Mouse (Mus musculus) ES-E14 (cell line): ENCODE data around the gene Cmtm5. TPM values are rescaled to one million over a fixed set of nuclear protein-coding genes. Genes with fewer than 3 reads are reported as not detected.

Source experiments
- DNase-seq: peaks from one replicate; pipeline ENCODE4 v3.0.0-alpha.2; 2013; ENCODE audit warnings: low read depth, low spot score
- H3K27ac ChIP-seq: 2 replicates; pipeline ENCODE4 v1.5.1; 2012; ENCODE audit warnings: low read depth, mild to moderate bottlenecking, low read length, moderate library complexity, mixed read lengths; ENCODE audit not compliant: poor library complexity, insufficient read depth, severe bottlenecking
- H3K36me3 ChIP-seq: 2 replicates; pipeline ENCODE4 v1.6.1; 2012; ENCODE audit warnings: mild to moderate bottlenecking, low read length, moderate library complexity, mixed read lengths; ENCODE audit not compliant: control insufficient read depth, poor library complexity, insufficient read depth, severe bottlenecking
- H3K4me1 ChIP-seq, 2 experiments: fragments of 150-350 bp in 1 of 2; sonication (generic) in 1 of 2; 2 replicates each; pipeline ENCODE4 v1.6.1; 2012; ENCODE audit warnings: low read length in 2 of 2, mild to moderate bottlenecking in 1 of 2, mixed read lengths in 1 of 2; ENCODE audit not compliant: control insufficient read depth in 2 of 2, insufficient read depth in 2 of 2, poor library complexity in 1 of 2
- H3K4me3 ChIP-seq, 2 experiments: fragments of 150-350 bp in 1 of 2; sonication (generic) in 1 of 2; 2 replicates each; pipeline ENCODE4 v1.5.1; 2012; ENCODE audit warnings: low read length in 2 of 2, low read depth in 1 of 2, mild to moderate bottlenecking in 1 of 2, mixed read lengths in 1 of 2; ENCODE audit not compliant: insufficient read depth in 1 of 2, poor library complexity in 1 of 2, severe bottlenecking in 1 of 2
- H3K9ac ChIP-seq: 2 replicates; pipeline ENCODE4 v1.6.1; 2012; ENCODE audit warnings: low read depth, mild to moderate bottlenecking, low read length, mixed read lengths; ENCODE audit not compliant: poor library complexity, insufficient read depth, severe bottlenecking
- H3K9me3 ChIP-seq: fragments of 150-350 bp; sonication (generic); 2 replicates; pipeline ENCODE4 v1.6.1; 2012; ENCODE audit warnings: low read depth, mild to moderate bottlenecking, low read length; ENCODE audit not compliant: control insufficient read depth, insufficient read depth
- CHD2 ChIP-seq: IDR thresholded peaks from 2 replicates; pipeline ENCODE4 v1.6.1; 2014; ENCODE audit warnings: mild to moderate bottlenecking, low read depth, low read length, inconsistent platforms
- HCFC1 ChIP-seq: IDR thresholded peaks from 2 replicates; pipeline ENCODE4 v1.6.1; 2012; ENCODE audit warnings: low read length, inconsistent platforms, borderline replicate concordance; ENCODE audit not compliant: insufficient read depth
- MAFK ChIP-seq: IDR thresholded peaks from 2 replicates; pipeline ENCODE4 v1.6.1; 2014; ENCODE audit warnings: mild to moderate bottlenecking, low read depth, low read length, inconsistent platforms; ENCODE audit not compliant: insufficient read depth
- ZC3H11A ChIP-seq: IDR thresholded peaks from 2 replicates; pipeline ENCODE4 v1.6.1; 2012; ENCODE audit warnings: low read depth, mild to moderate bottlenecking, inconsistent platforms, low read length, borderline replicate concordance
- ZNF384 ChIP-seq: IDR thresholded peaks from 2 replicates; pipeline ENCODE4 v1.6.1; 2012; ENCODE audit warnings: low read depth, low read length, inconsistent platforms
- in situ Hi-C, 2 experiments: fragments of 600-800 bp; cut with MboI; formaldehyde crosslinking; loops; one replicate each; pipeline ENCODE4 v1.15.1; 2025; ENCODE audit warnings: low sequenced_read_pairs in 2 of 2, inconsistent platforms in 1 of 2; ENCODE audit not compliant: unreplicated experiment in 2 of 2
- total RNA-seq: library from RNA; depleted of rRNA; stranded (reverse); fragments of 300-350 nt; gene quantifications from 2 replicates; pipeline ENCODE4 v1.2.3, GENCODE M21; 2012

Cmtm5 gene
- total RNA-seq, 1 experiment: not detected

GRCm38 (mm10) chr14:54897445-54897844, 38.6 kb upstream of the Cmtm5 start:
- in situ Hi-C loops: loop anchor here in 1 of 2 experiments (10.0 kb wide), 1 partner anchor 187 kb away; no protein-coding TSS in a partner anchor
- H3K9ac ChIP-seq: no peak overlapping the region
- no peak overlapping the region for H3K27ac ChIP-seq
- H3K36me3 ChIP-seq: peaks cover 18% of the 10 kb centered on the region
- H3K9me3 ChIP-seq: no peaks in the 10 kb centered on the region
- TF ChIP-seq MAFK (no peak), HCFC1 (no peak), ZNF384 (no peak), ZC3H11A (no peak), CHD2 (no peak)
- no peak overlapping the region for H3K4me3 ChIP-seq
- H3K4me1 ChIP-seq: peaks cover 3 to 7% of the 10 kb centered on the region in 2 experiments; a peak in 3 of 4 replicates
- DNase-seq: no peak

GRCm38 (mm10) chr14:54900383-54900782, 35.7 kb upstream of the Cmtm5 start:
- Histone ChIP-seq H3K4me1 (peaks cover 3 to 7% of the 10 kb centered on the region in 2 experiments; a peak in 3 of 4 replicates), H3K9ac (no peak overlapping the region), H3K4me3 (no peak overlapping the region), H3K27ac (no peak overlapping the region), H3K36me3 (peaks cover 18% of the 10 kb centered on the region), H3K9me3 (no peaks in the 10 kb centered on the region)
- no peak for DNase-seq
- in situ Hi-C loops: loop anchor here in 1 of 2 experiments (10.0 kb wide), 1 partner anchor 114 kb away; the partner anchor contains the start of gene Ngdn
- no peak for TF ChIP-seq HCFC1
- TF ChIP-seq ZC3H11A: peak; percentile 48; the same call in 1 of the 2 replicates

GRCm38 (mm10) chr14:54903641-54904040, 32.4 kb upstream of the Cmtm5 start:
- H3K4me1 ChIP-seq: peaks cover 0 to 2% of the 10 kb centered on the region in 2 experiments; a peak in 1 of 4 replicates
- peaks cover 6% of the 10 kb centered on the region for H3K36me3 ChIP-seq
- no peaks in the 10 kb centered on the region for H3K9me3 ChIP-seq
- DNase-seq: no peak
- in situ Hi-C loops: loop anchor here in 1 of 2 experiments (10.0 kb wide), 1 partner anchor 111 kb away; the partner anchor contains the start of gene Ngdn
- H3K4me3 ChIP-seq: no peak overlapping the region
- H3K9ac ChIP-seq: no peak overlapping the region
- TF ChIP-seq CHD2: no peak
- no peak for TF ChIP-seq ZNF384
- no peak for TF ChIP-seq MAFK
- no peak for TF ChIP-seq ZC3H11A
- TF ChIP-seq HCFC1: no peak
- H3K27ac ChIP-seq: no peak overlapping the region

- Histone ChIP-seq H3K36me3 (peaks cover 6% of the 10 kb centered on the region; the same call in 1 of the 2 replicates), H3K27ac (no peak overlapping the region), H3K4me1 (peaks cover 0 to 10% of the 10 kb centered on the region in 2 experiments; a peak in 2 of 4 replicates), H3K9ac (no peak overlapping the region), H3K9me3 (no peaks in the 10 kb centered on the region; the same call in 1 of the 2 replicates), H3K4me3 (no peak overlapping the region)
- no peak for DNase-seq
- in situ Hi-C loops: loop anchor here in 1 of 2 experiments (10.0 kb wide), 1 partner anchor 106 kb away; the partner anchor contains the start of gene Ngdn
- no peak for TF ChIP-seq MAFK
- no peak for TF ChIP-seq ZC3H11A
- TF ChIP-seq HCFC1: no peak
- no peak for TF ChIP-seq CHD2
- TF ChIP-seq ZNF384: no peak
These were observed 27.4 kb upstream of the Cmtm5 start for GRCm38 (mm10) chr14:54908682-54909081.
